Mouse (Mus musculus) left cerebral cortex, adult 9 months (tissue): Measurements from ENCODE around the gene Pard6a.

ENCODE experiments used
- DNase-seq, 2 experiments: peaks; one replicate each; pipeline ENCODE4 v3.0.0; 2022; ENCODE audit warnings: low spot score in 2 of 2

The Pard6a gene

GRCm38 (mm10) chr8:105700566-105700965, 382 bp upstream of the Pard6a start:
- peak; percentile 52 to 70 for DNase-seq

GRCm38 (mm10) chr8:105702001-105702401, 1.1 kb downstream of the Pard6a start:
- peak in 1 of 2 experiments; percentile 24 for DNase-seq

- no peak for DNase-seq
Measured at GRCm38 (mm10) chr8:105702731-105703415, 1.9 kb downstream of the Pard6a start.

- no peak for DNase-seq
Measured at GRCm38 (mm10) chr8:105704146-105704812, 3.3 kb downstream of the Pard6a start.

- no peak for DNase-seq
Measured at GRCm38 (mm10) chr8:105704955-105705354, 4.0 kb downstream of the Pard6a start.

GRCm38 (mm10) chr8:105706426-105706825, 5.5 kb downstream of the Pard6a start:
- no peak for DNase-seq

DNA sequence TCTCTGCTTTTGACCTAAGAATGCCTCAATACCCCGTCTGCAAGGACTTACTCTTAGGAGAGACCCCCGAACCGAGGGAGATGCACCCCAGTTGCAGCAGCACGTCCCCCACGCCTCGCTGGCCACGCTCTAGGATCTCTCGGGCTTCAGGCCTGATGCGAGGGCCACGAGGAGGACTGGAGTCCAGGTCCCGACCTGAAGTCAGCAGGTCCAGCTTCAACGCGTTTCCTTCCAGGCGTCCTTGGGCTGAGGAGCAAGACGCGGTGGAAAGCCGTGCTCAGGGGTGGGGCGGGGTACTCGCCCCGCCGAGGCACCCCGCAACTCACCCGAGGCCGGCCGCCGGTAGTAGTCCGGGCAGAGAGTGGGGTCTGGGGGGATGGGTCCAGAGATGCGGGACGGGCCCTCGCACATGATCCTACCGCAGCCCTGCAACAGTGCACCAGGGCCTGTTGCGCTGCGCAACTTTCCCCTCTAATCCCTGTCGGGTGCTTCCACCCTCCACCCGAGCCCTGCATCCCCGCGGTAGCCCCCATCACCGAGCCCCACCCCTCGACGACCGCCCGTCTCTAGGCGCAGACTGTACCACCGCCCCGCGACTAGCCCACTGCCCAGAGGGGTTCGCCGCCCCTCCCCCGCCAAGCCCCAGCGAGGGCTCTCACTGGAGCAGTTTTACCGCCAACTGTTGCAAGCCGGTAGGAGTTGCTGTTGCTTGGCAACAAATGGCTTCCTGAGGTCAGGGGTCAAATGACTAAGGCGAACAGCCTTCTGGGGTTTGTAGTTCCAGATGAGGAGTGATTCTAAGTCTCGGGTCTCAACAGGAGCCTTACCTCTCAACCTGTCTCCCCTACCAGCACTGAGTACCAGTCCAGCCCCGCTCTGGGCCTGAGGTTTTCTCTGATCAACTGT, 6.8 kb downstream of the Pard6a start, which contains the start of the genes 4933405L10Rik and Enkd1:
Gene 4933405L10Rik (plus strand): TSS at position 158 of the 906 bp plus-strand sequence.
Gene Enkd1 (minus strand): TSS at position 713 of the 906 bp plus-strand sequence.
- peak; percentile 85 to 90 for DNase-seq

DNA sequence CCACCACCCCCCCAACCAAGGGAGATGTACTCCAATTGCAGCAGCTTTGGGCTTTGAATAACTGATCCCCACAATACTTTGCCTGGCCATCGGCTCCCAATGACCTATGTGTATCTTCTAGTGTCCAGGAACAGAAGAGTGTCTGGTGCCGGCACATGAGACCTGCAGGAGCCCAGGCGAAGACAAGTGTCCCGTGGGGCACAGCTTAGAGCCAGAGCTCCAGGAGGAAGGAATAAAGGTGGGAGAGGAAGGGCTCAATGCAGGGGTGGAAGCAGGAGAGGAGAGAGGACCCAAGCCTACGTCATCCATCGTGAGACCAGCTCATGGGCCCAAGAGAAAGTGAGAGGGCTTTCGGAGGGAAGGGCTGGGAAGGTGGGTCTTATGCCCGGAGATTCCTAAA, 7.7 kb downstream of the Pard6a start:
- no peak for DNase-seq

- no peak for DNase-seq
Measured at GRCm38 (mm10) chr8:105709317-105709716, 8.4 kb downstream of the Pard6a start.

DNA sequence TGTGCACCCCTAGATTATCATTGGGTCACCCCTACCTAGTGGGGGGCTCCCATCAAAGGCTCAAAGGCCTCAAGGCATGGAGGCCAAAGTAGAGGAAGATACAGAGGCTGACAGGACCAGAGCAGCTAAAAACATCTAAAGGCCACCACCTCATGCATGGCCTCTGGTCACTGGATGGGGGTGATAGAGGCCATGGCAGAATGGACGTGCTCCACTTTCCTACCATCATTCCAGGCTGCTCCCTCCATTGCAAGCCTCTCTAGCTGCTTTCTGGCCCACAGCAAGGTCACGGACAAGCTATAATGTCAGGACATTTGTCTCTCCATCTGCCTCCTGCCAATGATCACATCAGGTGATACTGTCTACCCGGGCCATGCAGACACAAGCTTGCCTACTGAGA, 11.3 kb downstream of the Pard6a start:
- no peak for DNase-seq

DNA sequence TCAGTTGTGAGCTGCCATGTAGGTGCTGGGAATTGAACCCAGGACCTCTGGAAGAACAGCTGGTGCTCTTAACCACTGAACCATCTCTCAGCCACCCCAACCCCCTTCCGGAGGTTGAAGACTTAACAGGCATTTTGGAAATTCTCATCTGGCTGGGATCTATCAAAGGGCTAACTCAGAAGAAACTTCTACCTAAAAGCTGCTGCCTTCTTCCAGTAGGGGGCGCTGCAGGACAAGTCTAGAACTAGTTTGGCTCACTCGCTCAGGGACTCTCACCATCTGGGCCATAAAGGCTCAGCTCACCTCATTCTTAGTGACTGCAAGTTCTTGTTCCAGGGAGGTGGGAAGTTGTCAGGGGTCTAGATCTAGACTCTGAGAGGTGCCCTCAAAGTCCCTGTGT, 13.2 kb downstream of the Pard6a start:
- DNase-seq = peak in 1 of 2 experiments; percentile 82

DNA sequence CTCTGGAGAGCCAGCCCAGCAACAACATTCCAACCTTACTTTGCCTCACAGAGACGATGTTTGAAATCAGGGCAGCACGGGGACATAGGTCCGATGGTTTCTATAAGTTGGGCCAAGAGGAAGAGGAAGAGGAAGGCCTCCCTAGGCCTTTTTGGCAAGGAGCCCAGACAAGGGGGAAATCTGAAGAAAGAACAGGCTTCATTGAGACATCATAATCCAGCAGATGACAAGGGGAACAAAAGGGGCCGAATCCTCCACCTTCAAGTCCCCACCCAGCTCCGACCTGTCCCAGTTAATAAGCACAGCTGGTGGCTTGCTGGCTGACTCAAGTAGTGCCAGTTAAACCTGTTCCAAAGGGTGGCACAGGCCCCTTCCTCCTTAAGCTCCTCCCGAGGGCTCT, 14.1 kb downstream of the Pard6a start:
- DNase-seq = no peak

- no peak for DNase-seq
Measured at GRCm38 (mm10) chr8:105716302-105716945, 15.5 kb downstream of the Pard6a start.

DNA sequence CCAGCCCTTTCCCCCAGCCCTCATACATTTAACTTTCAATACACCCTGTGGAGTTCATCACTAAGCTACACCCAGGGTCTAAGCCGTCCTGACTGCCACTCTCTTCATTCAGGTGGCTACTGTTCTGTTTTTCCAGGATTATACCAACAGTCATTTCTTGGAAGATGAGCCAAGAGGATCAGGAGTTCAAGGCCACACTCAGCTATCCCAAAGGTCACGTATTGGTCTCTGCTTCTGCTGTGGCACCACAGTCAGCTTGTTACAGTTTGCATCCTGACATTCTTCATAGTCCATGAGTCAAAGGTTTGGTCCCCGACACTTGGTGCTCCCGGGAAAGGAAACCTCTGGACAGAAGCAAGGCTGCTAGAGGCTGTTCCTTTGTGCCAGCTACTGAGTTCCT, 18.7 kb downstream of the Pard6a start:
- DNase-seq = no peak

DNA sequence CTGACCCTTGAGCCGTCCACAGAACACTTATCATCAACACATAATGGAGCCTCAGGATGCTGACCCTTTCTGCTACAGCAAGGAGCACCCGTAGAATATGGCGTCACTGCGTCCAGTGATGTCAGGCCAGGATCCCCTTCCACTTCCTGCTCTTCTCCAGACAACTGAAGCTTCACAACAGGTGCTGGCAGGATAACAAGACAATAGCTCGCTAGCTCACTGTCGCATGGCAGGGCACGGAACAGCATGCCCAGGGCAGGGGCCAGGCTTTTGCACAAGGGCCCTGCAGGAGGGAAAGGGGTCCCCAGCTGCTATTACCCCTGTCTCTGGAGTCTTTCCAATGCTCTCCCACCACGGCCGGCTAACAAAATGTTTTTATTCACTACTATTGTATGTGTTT, 21.9 kb downstream of the Pard6a start:
- DNase-seq = no peak

DNA sequence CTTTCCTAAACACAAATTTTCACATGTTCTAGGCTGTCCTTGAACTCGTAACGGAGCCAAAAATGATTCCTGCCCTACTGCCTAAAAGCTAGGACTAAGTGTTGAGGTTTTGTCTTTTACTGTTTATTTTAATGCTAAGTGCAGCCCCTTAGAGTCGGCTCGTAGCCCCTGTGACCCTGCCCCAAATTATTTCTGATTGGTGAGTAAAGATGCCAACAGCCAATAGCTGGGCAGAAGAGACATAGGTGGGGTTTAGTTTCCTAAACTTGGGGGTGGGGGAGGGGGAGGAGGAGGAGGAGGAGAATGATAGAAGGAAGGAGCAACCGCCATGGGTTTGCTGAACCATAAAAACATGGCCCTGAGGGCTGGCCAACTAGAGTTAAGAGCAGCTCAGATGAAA, 24.8 kb downstream of the Pard6a start:
- no peak for DNase-seq

DNA sequence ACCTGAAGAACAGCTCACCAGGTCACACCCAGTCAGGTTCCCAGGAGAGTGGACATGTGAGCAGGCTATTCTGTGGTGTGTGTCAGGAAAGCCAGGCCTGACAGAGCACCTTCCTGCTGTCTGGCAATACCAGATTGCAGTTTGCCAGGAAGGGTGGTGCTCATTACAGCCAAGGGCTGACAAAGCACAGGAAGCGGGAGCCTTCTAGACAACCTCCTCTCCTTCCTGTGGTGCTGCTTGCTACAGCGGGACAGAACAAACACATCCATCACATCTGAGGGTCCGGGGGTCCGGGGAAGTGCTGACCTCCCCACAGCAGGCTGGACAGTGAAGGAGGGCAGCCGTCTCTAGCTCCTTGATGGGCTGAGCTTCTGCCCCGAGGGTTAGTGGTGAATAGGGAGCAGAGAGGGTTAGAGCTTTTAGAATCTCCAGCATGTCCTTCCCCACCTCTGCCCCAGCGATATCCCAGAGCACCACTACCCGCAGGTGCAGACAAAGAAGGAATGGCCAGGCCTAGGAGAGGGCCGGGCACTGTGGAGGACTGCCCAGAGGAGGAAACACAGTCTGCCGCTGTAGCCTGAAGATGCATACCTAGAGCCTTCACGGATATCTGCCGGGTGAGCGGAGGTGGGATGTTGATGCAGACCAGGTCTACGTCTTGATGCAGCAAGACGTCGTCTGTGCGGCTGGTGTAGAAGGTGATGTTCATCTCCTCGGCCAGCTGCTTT, 26.6 kb downstream of the Pard6a start:
- DNase-seq = no peak

GRCm38 (mm10) chr8:105732186-105732585, 31.2 kb downstream of the Pard6a start:
- no peak for DNase-seq

- DNase-seq = no peak
Measured at GRCm38 (mm10) chr8:105739216-105739615, 38.3 kb downstream of the Pard6a start.

DNA sequence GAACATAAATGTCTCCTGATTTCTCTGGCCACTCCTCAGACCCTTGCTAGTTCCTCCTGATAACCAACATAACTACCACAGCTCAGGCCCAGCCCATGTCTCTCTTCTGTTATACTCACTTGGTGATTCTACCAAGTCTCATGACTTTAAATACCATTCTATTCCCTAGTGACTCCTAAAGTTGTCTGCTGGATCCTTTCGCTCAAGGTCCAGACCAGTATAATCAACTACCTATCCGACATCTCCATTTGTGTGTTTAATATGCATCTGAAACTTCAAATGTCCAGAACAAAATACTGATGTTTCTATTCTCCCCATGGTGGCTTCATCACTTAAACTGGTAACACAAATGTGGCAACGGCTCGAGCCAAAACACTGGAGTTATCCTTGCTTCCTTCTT, 42.4 kb downstream of the Pard6a start:
- no peak for DNase-seq

- DNase-seq = peak in 1 of 2 experiments; percentile 26
Measured at GRCm38 (mm10) chr8:105750606-105751005, 49.7 kb downstream of the Pard6a start.
